Mouse (Mus musculus): ENCODE results near the gene Fam208b.

- TF ChIP-seq GATA1 (IDR thresholded peaks at IDR 0.05; ENCODE audit: low read length) = no peak
- TF ChIP-seq TAL1 (IDR thresholded peaks at IDR 0.05; ENCODE audit: low read length) = no peak
Measured at GRCm38 (mm10) chr13:3547856-3548255, 63.1 kb downstream of the Fam208b start.

Data from erythroblast, embryonic 14.5 days (primary cell).